Mouse (Mus musculus) layer of hippocampus, adult 2 months (tissue): ENCODE measurements around the gene Gm20532. TPM values are rescaled to one million over a fixed set of nuclear protein-coding genes. Genes with fewer than 3 reads are reported as not detected.
A peak's percentile ranks its signal among the peaks of the same experiment; 100 is the strongest.

Experiments used
- DNase-seq, 2 experiments: peaks; one replicate each; pipeline ENCODE4 v3.0.0; 2022; ENCODE audit warnings: low spot score in 2 of 2
- H3K27ac ChIP-seq: fragments of 200-600 bp; 2 replicates; pipeline ENCODE4 v1.8.1; 2022
- H3K4me3 ChIP-seq: fragments of 200-600 bp; 2 replicates; pipeline ENCODE4 v1.8.1; 2022; ENCODE audit warnings: mild to moderate bottlenecking
- CTCF ChIP-seq: fragments of 200-600 bp; conservative IDR thresholded peaks from 2 replicates; pipeline ENCODE4 v1.8.1; 2022; ENCODE audit warnings: antibody characterized with exemption, mild to moderate bottlenecking, moderate library complexity
- total RNA-seq, 2 experiments: library from RNA; stranded (reverse); gene quantifications; 2 replicates each; pipeline ENCODE4 v1.2.3; 2021

Gm20532 gene
- total RNA-seq, 2 experiments from 2014 or later = not detected

GRCm38 (mm10) chr2:26637316-26637932 lies 51.0 kb downstream of the Gm20532 start:
- Histone ChIP-seq H3K27ac (no peak overlapping the region), H3K4me3 (no peak overlapping the region)
- no peak for DNase-seq
- TF ChIP-seq CTCF = no peak

- no peak for DNase-seq
- no peak overlapping the region; the same call in 1 of the 2 replicates for H3K4me3 ChIP-seq
- no peak for TF ChIP-seq CTCF
- no peak overlapping the region for H3K27ac ChIP-seq
These were observed 51.6 kb downstream of the Gm20532 start for GRCm38 (mm10) chr2:26638039-26638438.

DNA sequence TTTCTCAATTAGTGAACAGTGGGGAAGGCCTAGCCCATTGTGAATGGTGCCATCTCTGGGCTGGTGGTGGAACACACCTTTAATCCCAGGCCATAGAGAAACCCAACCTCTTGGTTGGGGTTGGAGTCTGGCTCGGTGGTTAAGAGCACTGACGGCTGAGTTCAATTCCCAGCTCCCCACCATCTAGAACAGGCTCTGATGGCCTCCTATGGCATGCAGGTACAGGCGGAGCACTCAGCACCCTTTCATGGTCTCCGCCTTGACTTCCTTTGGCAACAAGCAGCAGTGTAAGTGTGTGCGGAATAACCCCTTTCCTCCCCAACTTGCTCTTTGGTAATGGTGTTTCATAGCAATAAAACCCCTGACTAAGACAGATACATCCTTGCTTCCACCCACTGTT lies 52.1 kb downstream of the Gm20532 start:
- no peak for DNase-seq
- Histone ChIP-seq H3K4me3 (peak overlapping the region; percentile 96), H3K27ac (0 out of 2 replicates have a peak overlapping the region, but pooled peaks have one; percentile 36)
- no peak for TF ChIP-seq CTCF

DNA sequence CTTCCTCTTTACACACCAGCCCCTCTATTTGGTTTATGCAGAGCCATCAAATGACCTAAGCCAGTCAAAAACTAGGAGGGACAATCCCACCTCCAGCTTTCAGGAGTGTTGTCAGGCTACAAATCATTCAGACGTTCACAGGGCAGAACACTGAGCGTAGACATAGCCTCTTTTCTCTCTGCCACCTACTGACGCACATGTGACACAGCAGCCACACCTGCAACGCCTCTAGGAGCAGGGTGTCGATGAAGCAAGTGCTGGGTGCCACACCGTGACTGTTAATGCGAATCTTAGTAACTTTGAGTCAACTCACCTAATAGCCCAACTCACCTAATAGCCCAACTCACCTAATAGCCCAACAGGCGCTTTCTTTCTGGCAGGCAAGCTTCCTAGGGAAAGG lies 52.6 kb downstream of the Gm20532 start:
- H3K27ac ChIP-seq = 0 out of 2 replicates have a peak overlapping the region, but pooled peaks have one; percentile 36
- DNase-seq = no peak
- peak; percentile 63 for TF ChIP-seq CTCF

DNA sequence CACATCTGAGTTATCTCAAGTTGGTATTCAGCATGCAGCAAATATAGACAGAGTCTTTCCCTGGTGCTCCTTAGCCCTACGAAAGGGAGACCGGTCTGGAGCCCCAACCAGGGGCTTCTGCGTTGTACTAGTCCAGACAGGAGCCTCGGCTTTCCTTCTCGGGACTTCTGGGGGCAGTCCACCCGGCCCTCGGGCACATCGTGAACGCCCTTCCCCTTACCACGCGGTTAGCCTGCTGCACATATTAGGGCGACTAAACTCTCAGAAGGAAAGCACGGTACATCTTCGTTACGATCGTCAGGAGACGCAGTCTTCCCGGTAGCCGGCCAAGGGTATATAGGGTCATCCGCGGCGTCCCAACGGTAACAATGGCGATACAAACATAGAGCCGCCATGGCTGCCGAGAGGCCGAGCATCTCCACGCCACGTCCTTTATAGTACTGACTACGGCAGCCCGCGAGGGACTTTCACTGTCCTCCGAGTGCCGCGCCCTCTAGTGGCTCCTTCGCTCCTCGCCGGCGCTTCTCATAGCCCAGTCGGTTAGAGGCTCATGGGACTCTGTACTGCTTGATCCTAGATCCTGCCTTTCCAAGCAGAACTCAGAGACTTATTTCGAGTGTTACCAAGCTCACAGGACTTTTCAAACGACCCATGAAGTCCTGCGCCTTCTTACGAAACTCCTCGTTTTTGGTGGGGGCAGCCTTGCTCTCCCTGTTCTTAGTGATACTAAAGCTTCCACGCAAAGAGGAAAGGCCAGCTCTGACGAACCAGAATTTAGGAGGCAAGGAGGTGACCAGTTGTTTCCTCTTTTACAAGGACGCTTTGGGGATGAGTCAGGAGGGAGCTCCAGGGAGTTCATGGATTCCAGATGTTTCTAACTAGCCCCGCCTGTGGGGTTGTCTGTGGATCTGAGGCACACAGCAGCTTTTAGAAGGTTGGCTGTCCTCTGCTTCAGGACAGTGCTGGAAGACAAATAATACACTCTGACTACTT lies 53.7 kb downstream of the Gm20532 start:
- peak; percentile 99 for TF ChIP-seq CTCF
- H3K27ac ChIP-seq = peak overlapping the region; percentile 94
- H3K4me3 ChIP-seq = peak overlapping the region; percentile 96
- peak; percentile 93 to 97 for DNase-seq

More for the DNA sequence above, 52.6 kb downstream of the Gm20532 start:
- H3K4me3 ChIP-seq = peak overlapping the region; percentile 96

GRCm38 (mm10) chr2:26641006-26641647 lies 54.7 kb downstream of the Gm20532 start:
- TF ChIP-seq CTCF = no peak
- Histone ChIP-seq H3K4me3 (no peak overlapping the region), H3K27ac (no peak overlapping the region)
- no peak for DNase-seq

DNA sequence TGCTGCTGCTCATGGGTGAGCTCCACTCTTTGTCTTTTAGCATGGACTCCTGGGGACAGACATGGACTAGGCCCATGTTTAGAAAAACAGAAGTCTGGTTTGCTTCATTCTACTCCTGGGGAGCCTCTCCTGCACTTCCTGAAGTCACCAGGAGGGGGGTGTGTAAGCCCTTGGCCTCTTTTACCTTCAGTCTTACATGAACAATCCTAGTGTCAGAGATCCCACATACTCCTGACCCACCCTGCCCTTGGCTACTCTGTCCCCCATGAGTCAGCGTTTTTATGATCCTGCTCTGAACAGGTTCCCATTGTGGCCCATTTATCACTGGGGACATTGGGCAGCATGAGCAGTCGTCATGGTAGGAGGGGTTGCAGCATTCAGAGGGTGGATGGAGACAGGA lies 57.5 kb downstream of the Gm20532 start:
- Histone ChIP-seq H3K4me3 (no peak overlapping the region), H3K27ac (no peak overlapping the region)
- no peak for DNase-seq
- peak; percentile 71 for TF ChIP-seq CTCF

- TF ChIP-seq CTCF = peak; percentile 88
- Histone ChIP-seq H3K4me3 (no peak overlapping the region), H3K27ac (no peak overlapping the region)
- DNase-seq = peak; percentile 77 to 83
These were observed 60.3 kb downstream of the Gm20532 start for GRCm38 (mm10) chr2:26646643-26647293.

DNA sequence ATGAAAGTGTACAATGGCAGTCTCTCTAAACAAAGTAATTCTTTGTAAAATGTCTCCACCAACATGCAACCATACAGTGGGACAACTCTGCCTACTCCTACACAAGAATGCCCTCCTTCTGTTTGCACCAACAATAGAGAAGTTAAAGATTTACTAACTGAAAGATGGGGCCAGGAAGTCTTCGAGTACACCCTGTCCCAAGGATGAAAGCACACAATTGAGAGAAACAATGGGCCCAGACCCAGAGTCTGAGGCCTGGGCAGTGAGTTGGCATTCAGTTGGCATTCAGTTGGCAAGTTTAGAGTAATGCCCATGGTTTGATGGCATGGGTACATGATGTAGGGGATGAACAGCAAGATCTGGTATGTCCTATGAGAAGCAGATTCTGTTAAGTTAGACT lies 68.2 kb downstream of the Gm20532 start:
- TF ChIP-seq CTCF = no peak

GRCm38 (mm10) chr2:26657426-26657825 lies 71.0 kb downstream of the Gm20532 start:
- Histone ChIP-seq H3K27ac (no peak overlapping the region), H3K4me3 (no peak overlapping the region)
- TF ChIP-seq CTCF = no peak
- no peak for DNase-seq

More for the DNA sequence above, 68.2 kb downstream of the Gm20532 start:
- no peak for DNase-seq
- no peak overlapping the region for H3K27ac ChIP-seq
- no peak overlapping the region for H3K4me3 ChIP-seq

DNA sequence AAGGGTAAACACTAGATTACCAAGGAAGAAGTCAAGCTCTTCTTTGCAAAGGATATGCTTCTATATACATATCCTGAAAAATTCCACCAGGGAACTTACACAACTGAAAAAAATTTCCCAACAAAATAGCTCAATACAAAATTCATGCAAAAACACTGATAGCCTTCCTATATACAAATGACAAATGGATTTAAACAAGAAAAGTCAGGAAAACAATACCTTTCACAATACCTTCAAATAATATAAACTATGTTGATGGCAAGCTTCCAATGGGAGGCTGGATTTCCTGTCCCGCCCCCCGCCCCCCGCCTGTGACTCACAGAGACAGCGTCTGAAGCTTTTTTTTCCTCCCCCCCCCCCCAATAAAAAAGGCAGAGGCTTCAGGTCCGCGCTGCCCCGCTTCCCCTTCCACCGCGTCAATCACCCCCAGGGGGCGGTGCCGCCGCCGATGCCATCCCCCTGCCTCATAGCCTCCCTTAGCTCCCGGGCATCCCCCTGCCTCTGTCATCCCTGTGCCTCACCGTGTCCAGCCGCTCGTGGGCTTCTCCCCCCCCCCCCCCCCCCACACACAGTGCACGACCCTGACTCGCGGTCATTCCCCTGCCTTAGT lies 74.8 kb downstream of the Gm20532 start:
- no peak for TF ChIP-seq CTCF
- Histone ChIP-seq H3K27ac (no peak overlapping the region), H3K4me3 (no peak overlapping the region)
- no peak for DNase-seq
